Mouse (Mus musculus) E14TG2a.4 (cell line): Measurements from ENCODE around the gene Thsd7b.

Source experiments
- H3K27me3 ChIP-seq: 2 replicates; pipeline ENCODE4 v1.6.1; 2014; ENCODE audit warnings: low read length, control low read depth; ENCODE audit not compliant: insufficient read depth
- H3K36me3 ChIP-seq: 2 replicates; pipeline ENCODE4 v1.6.1; 2014; ENCODE audit warnings: low read length, control low read depth; ENCODE audit not compliant: insufficient read depth
- H3K4me1 ChIP-seq: replicated peaks from 2 replicates; pipeline ENCODE4 v1.6.1; 2014; ENCODE audit warnings: low read depth, low read length, control low read depth
- H3K4me3 ChIP-seq: replicated peaks from 2 replicates; pipeline ENCODE4 v1.5.1; 2014; ENCODE audit warnings: mild to moderate bottlenecking, low read length
- H3K9me3 ChIP-seq: 2 replicates; pipeline ENCODE4 v1.6.1; 2014; ENCODE audit warnings: low read length, control low read depth
- CTCF ChIP-seq: conservative IDR thresholded peaks from 2 replicates; pipeline ENCODE4 v1.5.1; 2014; ENCODE audit warnings: low read length
- NANOG ChIP-seq: IDR thresholded peaks from 2 replicates; pipeline ENCODE4 v1.6.1; 2014; ENCODE audit warnings: borderline replicate concordance, low read length, mixed read lengths
- POU5F1 ChIP-seq: IDR thresholded peaks from 2 replicates; pipeline ENCODE4 v1.6.1; 2014; ENCODE audit warnings: low read length, borderline replicate concordance

Thsd7b gene

GRCm38 (mm10) chr1:129357378-129357777 lies 84.3 kb downstream of the Thsd7b start:
- H3K27me3 ChIP-seq = no peaks in the 10 kb centered on the region
- TF ChIP-seq POU5F1 (no peak), CTCF (no peak), NANOG (no peak)
- no peak overlapping the region for H3K4me3 ChIP-seq
- H3K9me3 ChIP-seq = no peaks in the 10 kb centered on the region
- H3K4me1 ChIP-seq = no peaks in the 10 kb centered on the region
- no peaks in the 10 kb centered on the region for H3K36me3 ChIP-seq

- Histone ChIP-seq H3K4me1 (no peaks in the 10 kb centered on the region), H3K4me3 (no peak overlapping the region), H3K9me3 (no peaks in the 10 kb centered on the region), H3K27me3 (no peaks in the 10 kb centered on the region), H3K36me3 (no peaks in the 10 kb centered on the region)
- no peak for TF ChIP-seq NANOG
Measured at GRCm38 (mm10) chr1:129363368-129363767, 90.3 kb downstream of the Thsd7b start.

- no peaks in the 10 kb centered on the region for H3K4me1 ChIP-seq
Measured at GRCm38 (mm10) chr1:129364828-129365227, 91.7 kb downstream of the Thsd7b start.

GRCm38 (mm10) chr1:129365590-129365989 lies 92.5 kb downstream of the Thsd7b start:
- H3K4me1 ChIP-seq = no peaks in the 10 kb centered on the region
- TF ChIP-seq CTCF (no peak), NANOG (no peak), POU5F1 (no peak)

More at GRCm38 (mm10) chr1:129364828-129365227, 91.7 kb downstream of the Thsd7b start:
- Histone ChIP-seq H3K9me3 (no peaks in the 10 kb centered on the region), H3K4me3 (no peak overlapping the region), H3K27me3 (no peaks in the 10 kb centered on the region), H3K36me3 (no peaks in the 10 kb centered on the region)
- no peak for TF ChIP-seq CTCF
- TF ChIP-seq POU5F1 = no peak
- no peak for TF ChIP-seq NANOG

GRCm38 (mm10) chr1:129386479-129386878 lies 113.4 kb downstream of the Thsd7b start:
- Histone ChIP-seq H3K9me3 (no peaks in the 10 kb centered on the region), H3K27me3 (no peaks in the 10 kb centered on the region), H3K4me1 (no peaks in the 10 kb centered on the region), H3K36me3 (no peaks in the 10 kb centered on the region), H3K4me3 (no peak overlapping the region)
- TF ChIP-seq CTCF = no peak
- no peak for TF ChIP-seq NANOG
- no peak for TF ChIP-seq POU5F1

More at GRCm38 (mm10) chr1:129365590-129365989, 92.5 kb downstream of the Thsd7b start:
- H3K9me3 ChIP-seq = no peaks in the 10 kb centered on the region
- H3K36me3 ChIP-seq = no peaks in the 10 kb centered on the region
- H3K27me3 ChIP-seq = no peaks in the 10 kb centered on the region
- no peak overlapping the region for H3K4me3 ChIP-seq

DNA sequence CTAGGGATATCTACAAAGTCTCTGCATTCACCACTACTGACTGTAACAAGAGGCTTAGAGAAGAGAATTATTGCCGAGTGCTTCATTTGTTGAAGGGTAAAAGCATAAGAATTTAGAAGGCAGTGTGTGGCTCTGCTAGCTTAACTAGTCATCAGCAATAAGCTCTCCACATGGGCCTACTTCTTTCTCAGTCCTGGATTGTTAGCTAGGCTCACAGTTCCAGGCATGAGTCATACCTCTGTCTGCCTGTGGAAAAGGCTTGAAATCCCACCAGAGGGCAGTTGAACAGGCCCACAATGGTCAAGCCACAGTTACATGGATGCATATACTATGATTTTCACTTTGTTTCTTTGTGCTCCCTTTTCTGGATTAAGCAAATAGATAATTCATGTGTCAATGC lies 138.5 kb downstream of the Thsd7b start:
- no peaks in the 10 kb centered on the region for H3K27me3 ChIP-seq
- no peaks in the 10 kb centered on the region for H3K4me1 ChIP-seq
- TF ChIP-seq NANOG (no peak), CTCF (no peak), POU5F1 (no peak)
- H3K9me3 ChIP-seq = no peaks in the 10 kb centered on the region
- H3K4me3 ChIP-seq = no peak overlapping the region
- no peaks in the 10 kb centered on the region for H3K36me3 ChIP-seq

- no peaks in the 10 kb centered on the region for H3K36me3 ChIP-seq
- H3K9me3 ChIP-seq = no peaks in the 10 kb centered on the region
- no peaks in the 10 kb centered on the region for H3K4me1 ChIP-seq
- H3K27me3 ChIP-seq = no peaks in the 10 kb centered on the region
- no peak overlapping the region for H3K4me3 ChIP-seq
- no peak for TF ChIP-seq CTCF
Measured at GRCm38 (mm10) chr1:129421581-129421980, 148.5 kb downstream of the Thsd7b start.

GRCm38 (mm10) chr1:129464414-129464813 lies 191.3 kb downstream of the Thsd7b start:
- Histone ChIP-seq H3K9me3 (no peaks in the 10 kb centered on the region), H3K27me3 (no peaks in the 10 kb centered on the region), H3K4me1 (no peaks in the 10 kb centered on the region), H3K36me3 (no peaks in the 10 kb centered on the region), H3K4me3 (no peak overlapping the region)
- TF ChIP-seq POU5F1 (no peak), CTCF (no peak), NANOG (no peak)

DNA sequence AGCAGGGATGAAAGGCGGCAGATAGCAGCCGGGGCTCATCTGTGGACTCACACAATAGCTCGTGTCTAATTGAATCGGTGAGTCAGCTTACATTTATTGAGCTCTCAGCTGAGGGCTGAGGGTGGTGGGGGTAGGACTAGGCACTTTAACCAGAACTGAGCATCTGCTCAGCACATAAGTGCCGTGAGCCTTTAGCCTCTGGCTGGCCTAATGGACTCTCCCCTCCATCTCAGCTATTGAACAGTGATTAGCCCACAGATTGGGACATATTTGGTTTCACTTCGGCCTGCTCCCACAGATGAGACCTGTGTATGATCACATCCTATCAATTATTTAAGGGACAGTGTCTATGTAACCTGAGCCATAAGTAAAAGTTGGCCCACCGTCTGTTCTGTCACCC lies 200.4 kb downstream of the Thsd7b start:
- TF ChIP-seq CTCF = no peak

More for the DNA sequence above, 200.4 kb downstream of the Thsd7b start:
- Histone ChIP-seq H3K27me3 (no peaks in the 10 kb centered on the region), H3K36me3 (no peaks in the 10 kb centered on the region), H3K9me3 (no peaks in the 10 kb centered on the region), H3K4me1 (no peaks in the 10 kb centered on the region), H3K4me3 (no peak overlapping the region)
